Mouse (Mus musculus): ENCODE results near the gene Kdm5b. TPM values are rescaled to one million over a fixed set of nuclear protein-coding genes. Genes with fewer than 3 reads are reported as not detected.

Gene Kdm5b
- polyA plus RNA-seq (2014; fragmentation: Illumina TruSeq; extraction: RNeasy Lipid Tissue Mini Kit (QIAGEN cat#74804); ENCODE audit: low read depth, low replicate concordance): 107 TPM

GRCm38 (mm10) chr1:134559976-134560375 lies at the start of gene Kdm5b:
Gene Kdm5b, plus strand, starts transcription at chr1:134560171.

GRCm38 (mm10) chr1:134549632-134550132 lies 10.3 kb upstream of the Kdm5b start, which contains the start of gene Mgat4e:
Gene Mgat4e, minus strand, starts transcription at chr1:134549682.

DNA sequence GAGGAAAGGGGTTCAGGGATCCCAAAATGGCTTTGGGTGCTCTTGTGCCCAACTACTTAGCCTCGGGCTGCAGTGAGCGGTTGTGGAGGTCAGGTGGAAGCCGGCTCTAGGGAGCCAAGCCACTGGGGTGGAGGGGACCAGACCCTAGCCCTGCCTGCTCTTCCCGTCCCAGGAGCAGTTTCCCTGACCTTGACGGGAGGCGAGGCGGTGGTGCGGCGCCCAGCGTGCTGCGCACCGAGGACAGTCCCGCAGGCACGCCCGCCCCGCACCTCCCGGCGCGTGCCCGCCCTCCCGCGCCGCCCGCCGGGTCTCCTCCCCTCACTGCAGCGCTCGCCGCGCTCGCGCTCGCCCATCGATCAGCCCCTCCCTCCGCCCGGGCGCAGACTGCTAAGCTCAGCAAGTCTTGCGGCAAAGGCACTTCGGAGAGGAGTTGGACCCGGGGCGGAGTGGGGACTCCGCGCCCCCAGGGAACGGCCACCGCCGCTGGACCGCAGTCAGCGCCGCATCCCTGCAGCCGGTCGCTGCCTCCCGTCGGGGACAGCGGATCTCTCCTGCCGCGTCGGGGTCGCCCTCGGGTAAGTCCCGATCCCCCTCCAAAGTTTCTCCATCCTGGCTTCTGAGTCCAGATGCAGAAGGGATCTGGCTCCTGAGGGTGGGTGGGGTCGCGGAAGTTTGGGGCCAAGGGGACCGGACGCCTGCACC lies 86.4 kb downstream of the Kdm5b start, which contains the start of gene Syt2:
Gene Syt2 (plus strand): TSS at position 417 of the 702 bp plus-strand sequence.

Other genes starting within 250 kb of the Kdm5b start
- gene Ppfia4, start 227.2 kb upstream of the Kdm5b start, polyA plus RNA-seq (2014; fragmentation: Illumina TruSeq; extraction: RNeasy Lipid Tissue Mini Kit (QIAGEN cat#74804); ENCODE audit: low read depth, low replicate concordance): 0.49 TPM
- gene Tmem183a, start 198.2 kb upstream of the Kdm5b start, polyA plus RNA-seq (2014; fragmentation: Illumina TruSeq; extraction: RNeasy Lipid Tissue Mini Kit (QIAGEN cat#74804); ENCODE audit: low read depth, low replicate concordance): 52.9 TPM
- gene 4933406M09Rik, start 174.2 kb upstream of the Kdm5b start, polyA plus RNA-seq (2014; fragmentation: Illumina TruSeq; extraction: RNeasy Lipid Tissue Mini Kit (QIAGEN cat#74804); ENCODE audit: low read depth, low replicate concordance): 54.5 TPM
- gene Cyb5r1, start 154.6 kb upstream of the Kdm5b start, polyA plus RNA-seq (2014; fragmentation: Illumina TruSeq; extraction: RNeasy Lipid Tissue Mini Kit (QIAGEN cat#74804); ENCODE audit: low read depth, low replicate concordance): 19.4 TPM
- gene Adipor1, start 144.8 kb upstream of the Kdm5b start, polyA plus RNA-seq (2014; fragmentation: Illumina TruSeq; extraction: RNeasy Lipid Tissue Mini Kit (QIAGEN cat#74804); ENCODE audit: low read depth, low replicate concordance): 27.3 TPM
- gene Klhl12, start 104.6 kb upstream of the Kdm5b start, polyA plus RNA-seq (2014; fragmentation: Illumina TruSeq; extraction: RNeasy Lipid Tissue Mini Kit (QIAGEN cat#74804); ENCODE audit: low read depth, low replicate concordance): 46.2 TPM
- 12.9 TPM for gene Rabif, start 65.5 kb upstream of the Kdm5b start, polyA plus RNA-seq (2014; fragmentation: Illumina TruSeq; extraction: RNeasy Lipid Tissue Mini Kit (QIAGEN cat#74804); ENCODE audit: low read depth, low replicate concordance)
- 32.9 TPM for gene Mgat4e, start 10.5 kb upstream of the Kdm5b start, polyA plus RNA-seq (2014; fragmentation: Illumina TruSeq; extraction: RNeasy Lipid Tissue Mini Kit (QIAGEN cat#74804); ENCODE audit: low read depth, low replicate concordance)
- 0.04 TPM for gene Syt2, start 86.5 kb downstream of the Kdm5b start, polyA plus RNA-seq (2014; fragmentation: Illumina TruSeq; extraction: RNeasy Lipid Tissue Mini Kit (QIAGEN cat#74804); ENCODE audit: low read depth, low replicate concordance)

Data from testis, adult 10 weeks (tissue).